Comparison of ENCODE assay signal across 8 mouse cellular contexts in genomic region chr5:64714710-64715109, GRCm38 (mm10).
DNase-seq lines count a peak whose midpoint lies in the region; ATAC-seq and TF ChIP-seq lines count a peak whose summit lies in the region.

No protein-coding gene starts in this region.

- 79% methylated on average over 7 of the region's 7 CpGs for WGBS in kidney, embryonic 16.5 days
- WGBS in kidney, adult 2 months: 87% methylated on average over 7 of the region's 7 CpGs
- WGBS in intestine, embryonic 14.5 days: 73% methylated on average over 7 of the region's 7 CpGs

- no peak overlapping the region for H3K27ac ChIP-seq in kidney, embryonic 16.5 days (ENCODE audit: low read length)
- H3K27ac ChIP-seq in kidney, adult 2 months (ENCODE audit: insufficient read depth, low read depth, low read length): no peak overlapping the region
- peak overlapping the region; percentile 16; the same call in 1 of the 2 replicates for H3K27ac ChIP-seq in intestine, embryonic 14.5 days (ENCODE audit: low read depth)

- DNase-seq in kidney, adult 2 months: no peak
- no peak for DNase-seq in intestine, embryonic 14.5 days (ENCODE audit: low spot score)
- peak; percentile 49 for DNase-seq in retina, embryonic 14.5 days (ENCODE audit: low spot score)
- DNase-seq in left cerebral cortex, adult 18-20 months (ENCODE audit: low spot score in 2 of 2): no peak
- no peak for DNase-seq in kidney, postnatal 36 days
- no peak for DNase-seq in thymus, postnatal 4 days

- no peaks in the 10 kb centered on the region for H3K27me3 ChIP-seq in kidney, embryonic 16.5 days (ENCODE audit: insufficient read depth, low read length)
- H3K27me3 ChIP-seq in kidney, adult 2 months (replicated peaks; ENCODE audit: control insufficient read depth, insufficient read depth, low read length): no peaks in the 10 kb centered on the region
- H3K27me3 ChIP-seq in intestine, embryonic 14.5 days (replicated peaks; ENCODE audit: control insufficient read depth, insufficient read depth, low read length): no peaks in the 10 kb centered on the region

- H3K4me2 ChIP-seq in kidney, embryonic 16.5 days (replicated peaks; ENCODE audit: low read depth, low read length): no peak overlapping the region
- no peak overlapping the region for H3K4me2 ChIP-seq in intestine, embryonic 14.5 days (ENCODE audit: low read length)

- no peak for TF ChIP-seq CTCF in kidney, adult 2 months (conservative IDR thresholded peaks at IDR 0.05; ENCODE audit: insufficient read depth, insufficient read length, low read depth, low read length)

- TF ChIP-seq POLR2A in kidney, adult 2 months (IDR thresholded peaks at IDR 0.05; ENCODE audit: low read depth, low read length): no peak

- no peaks in the 10 kb centered on the region for H3K9me3 ChIP-seq in kidney, embryonic 16.5 days (ENCODE audit: low read length)
- no peaks in the 10 kb centered on the region for H3K9me3 ChIP-seq in intestine, embryonic 14.5 days (ENCODE audit: control insufficient read depth, low read length)

- 0 out of 2 replicates have a peak, but pooled peaks have one; percentile 51 for ATAC-seq in kidney, embryonic 16.5 days (ENCODE audit: low FRiP score, low TSS enrichment)
- ATAC-seq in common myeloid progenitor, adult 5-6 weeks (replicated peaks; ENCODE audit: low read depth, poor library complexity, severe bottlenecking): peak; percentile 74
- ATAC-seq in intestine, embryonic 14.5 days (replicated peaks; ENCODE audit: low FRiP score, low TSS enrichment, low read depth): peak; percentile 80

- H3K4me3 ChIP-seq in kidney, embryonic 16.5 days (ENCODE audit: low read length): no peak overlapping the region
- H3K4me3 ChIP-seq in kidney, adult 2 months (ENCODE audit: insufficient read depth, low read depth, low read length): no peak overlapping the region
- no peak overlapping the region for H3K4me3 ChIP-seq in intestine, embryonic 14.5 days (ENCODE audit: low read depth, low read length)

- H3K4me1 ChIP-seq in kidney, embryonic 16.5 days (ENCODE audit: insufficient read depth, low read length): no peaks in the 10 kb centered on the region
- no peaks in the 10 kb centered on the region for H3K4me1 ChIP-seq in kidney, adult 2 months (ENCODE audit: control insufficient read depth, insufficient read depth, low read length)
- H3K4me1 ChIP-seq in intestine, embryonic 14.5 days (replicated peaks; ENCODE audit: control insufficient read depth, insufficient read depth, low read length): 0 out of 2 replicates have a peak, but pooled peaks cover 4% of the 10 kb centered on the region

- H3K9ac ChIP-seq in kidney, embryonic 16.5 days (replicated peaks; ENCODE audit: low read length): no peak overlapping the region
- no peak overlapping the region for H3K9ac ChIP-seq in intestine, embryonic 14.5 days (ENCODE audit: low read length)

- H3K36me3 ChIP-seq in kidney, embryonic 16.5 days (ENCODE audit: insufficient read depth, low read length): no peaks in the 10 kb centered on the region
- no peaks in the 10 kb centered on the region for H3K36me3 ChIP-seq in kidney, adult 2 months (ENCODE audit: control insufficient read depth, insufficient read depth, low read length)
- no peaks in the 10 kb centered on the region for H3K36me3 ChIP-seq in intestine, embryonic 14.5 days (ENCODE audit: control insufficient read depth, insufficient read depth, low read length)
